Mouse (Mus musculus): ENCODE data around the gene Acmsd.

GRCm38 (mm10) chr1:127723596-127723995 lies 5.6 kb upstream of the Acmsd start:
- TF ChIP-seq CTCF (IDR thresholded peaks at IDR 0.05; ENCODE audit: low read depth, low read length) (no peak), POLR2A (IDR thresholded peaks at IDR 0.05; ENCODE audit: insufficient read depth, low read length) (no peak)
